Mouse (Mus musculus) c-Kit-negative CD71-positive TER-119-positive erythroid progenitor cells, embryonic 14.5 days (primary cell): ENCODE results near the gene Fam169b.

Source experiments
- DNase-seq: peaks from one replicate; pipeline ENCODE4 v3.0.0-alpha.2; 2013; ENCODE audit warnings: low read depth, low spot score

Fam169b gene

DNA sequence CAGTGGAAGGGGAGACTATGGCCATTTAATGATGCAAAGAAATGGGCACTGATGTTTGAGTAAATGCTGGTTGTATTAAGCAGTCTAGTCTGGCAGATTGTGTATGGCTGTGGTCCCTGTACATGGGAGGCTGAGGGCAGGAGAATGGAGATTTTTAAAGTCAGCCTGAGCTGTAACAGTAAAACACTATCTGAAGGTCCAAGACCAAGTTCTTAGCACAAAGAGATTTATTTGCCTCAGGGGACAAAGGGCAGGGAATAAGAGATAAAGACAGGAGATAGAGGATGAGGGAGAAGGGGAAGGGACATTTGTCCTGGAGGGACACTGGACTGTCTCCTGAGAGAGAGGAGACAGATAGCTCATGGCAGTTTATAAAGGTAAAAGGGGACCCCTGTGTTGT lies at the start of gene Fam169b:
TSS of gene Fam169b (plus strand) at position 325 of the 400 bp plus-strand sequence.
- DNase-seq, result no peak

DNA sequence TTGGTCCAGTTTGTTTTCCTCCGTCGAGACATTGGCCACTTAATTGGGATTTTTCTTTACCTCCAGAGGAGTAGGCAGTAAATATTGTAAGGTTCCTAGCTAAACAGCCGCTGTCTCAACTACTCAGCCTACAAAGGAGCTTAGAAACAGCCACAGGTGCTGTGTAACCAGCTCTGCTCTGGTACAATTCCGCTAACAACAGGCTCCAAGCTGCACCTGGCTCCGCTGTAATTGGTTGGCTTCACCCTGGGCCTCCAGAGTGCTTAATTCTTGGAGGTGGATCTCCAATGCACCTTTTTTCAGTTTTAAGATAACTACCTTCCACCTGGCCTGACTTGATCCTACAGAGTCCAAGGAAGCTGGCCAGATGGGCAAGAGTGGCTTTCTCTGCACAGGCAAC lies 49.6 kb upstream of the Fam169b start:
- DNase-seq, result no peak

DNA sequence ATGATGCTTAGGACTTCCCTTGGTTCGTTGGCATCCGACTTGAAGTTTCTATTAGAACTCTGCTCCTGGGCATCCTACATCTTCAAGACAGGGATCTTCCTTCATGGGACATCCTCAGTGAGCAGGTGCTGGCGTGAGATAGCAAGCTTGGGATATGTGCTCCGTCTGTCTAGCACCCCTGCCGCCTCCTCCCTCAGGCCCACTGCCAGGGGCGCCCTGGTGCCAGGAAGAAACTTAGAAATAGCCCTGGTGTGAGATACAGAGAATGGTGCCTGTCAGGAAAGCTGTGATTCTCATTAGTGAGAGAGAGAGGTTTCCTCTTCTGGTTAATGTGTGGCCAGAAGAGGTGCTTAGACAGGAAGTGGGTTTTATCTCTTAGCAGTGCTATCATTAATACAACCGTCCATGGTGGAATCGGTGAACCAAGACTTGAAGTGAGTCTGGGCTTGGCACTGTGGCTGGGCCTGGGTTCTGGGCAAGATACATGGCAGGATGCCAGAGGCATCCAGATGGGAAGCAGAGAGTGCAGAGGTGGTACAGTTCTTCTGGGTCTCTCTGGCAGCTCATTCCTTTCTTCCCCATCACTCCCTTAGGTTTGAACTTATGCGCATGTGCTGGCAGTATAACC lies 48.1 kb upstream of the Fam169b start:
- DNase-seq, result no peak

DNA sequence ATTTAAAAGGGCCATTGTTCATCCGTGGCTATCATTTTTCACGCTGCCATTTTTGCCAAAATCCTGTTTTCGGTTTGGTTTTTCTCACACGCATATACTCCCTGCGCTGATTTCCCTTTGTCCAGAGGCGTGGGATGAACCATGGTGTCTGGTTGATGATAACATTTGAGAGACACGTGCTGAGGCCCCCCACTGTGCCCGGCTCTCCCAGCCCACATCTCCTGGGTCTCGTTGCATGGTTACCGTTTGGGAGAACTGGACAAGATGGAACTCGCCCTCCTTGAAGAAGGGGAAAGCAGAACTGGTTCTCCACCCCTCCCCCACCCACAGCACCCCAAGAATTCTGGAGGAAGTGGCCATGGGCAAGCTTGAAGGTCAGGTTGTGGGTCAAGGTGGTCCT lies 46.6 kb upstream of the Fam169b start:
- no peak for DNase-seq

DNA sequence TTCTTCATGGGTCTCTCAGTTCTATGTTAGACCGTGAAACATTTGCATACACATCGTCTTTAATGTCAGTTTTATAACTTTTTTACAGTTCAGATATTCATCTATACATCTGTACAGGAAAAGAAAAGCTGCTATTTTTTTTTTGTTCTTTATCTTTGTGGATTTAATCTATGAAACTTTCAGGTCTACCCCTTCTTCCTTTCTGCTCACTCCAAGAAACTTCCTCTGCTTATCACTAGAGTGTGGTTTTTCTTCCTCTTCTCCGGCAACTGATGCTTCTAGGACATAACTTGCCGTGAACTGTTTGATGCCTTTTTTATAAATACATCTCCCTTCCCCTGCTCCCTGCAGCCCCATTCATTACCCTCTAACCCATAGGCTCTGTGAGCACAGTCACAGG lies 46.0 kb upstream of the Fam169b start:
- no peak for DNase-seq

DNA sequence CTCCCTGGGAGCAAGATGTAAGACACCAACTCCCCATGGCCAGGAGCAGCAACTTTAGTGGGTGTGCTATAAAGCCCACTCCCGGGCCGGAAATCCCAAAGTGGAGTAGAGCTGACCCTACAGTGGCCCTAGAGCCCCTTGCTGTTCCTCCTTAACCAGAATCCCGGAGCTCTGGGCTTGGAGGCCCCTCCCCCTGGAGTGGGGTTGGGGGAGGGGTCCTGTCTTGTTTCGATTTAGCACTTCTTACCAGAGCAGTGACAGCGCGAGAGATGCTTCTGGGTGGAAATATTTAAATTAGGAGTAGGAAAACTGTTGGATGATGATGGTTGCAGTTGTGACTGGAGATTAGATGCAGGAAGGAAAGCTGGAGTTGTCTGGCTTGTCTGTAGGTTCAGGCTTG lies 45.1 kb upstream of the Fam169b start:
- DNase-seq, result no peak

DNA sequence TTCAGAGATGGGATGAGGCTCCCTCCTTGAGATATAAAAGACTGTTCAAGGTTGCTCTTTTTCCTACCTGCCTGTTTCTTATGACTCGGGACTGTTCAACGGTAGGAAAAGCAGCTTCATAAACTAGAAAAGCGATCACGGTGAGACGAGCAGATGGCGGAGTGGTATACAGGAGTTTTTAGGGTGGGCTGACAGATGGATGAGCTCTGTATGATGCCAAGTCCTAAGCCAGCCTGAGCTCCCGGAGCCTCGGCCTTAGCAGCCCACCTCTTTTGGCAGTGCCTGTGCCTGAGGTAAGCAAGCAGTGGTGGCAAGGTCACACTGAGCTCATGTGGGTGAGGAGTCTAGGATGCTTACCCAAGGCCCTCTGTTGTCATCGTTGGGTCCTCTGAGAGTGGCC lies 42.8 kb upstream of the Fam169b start:
- no peak for DNase-seq

DNA sequence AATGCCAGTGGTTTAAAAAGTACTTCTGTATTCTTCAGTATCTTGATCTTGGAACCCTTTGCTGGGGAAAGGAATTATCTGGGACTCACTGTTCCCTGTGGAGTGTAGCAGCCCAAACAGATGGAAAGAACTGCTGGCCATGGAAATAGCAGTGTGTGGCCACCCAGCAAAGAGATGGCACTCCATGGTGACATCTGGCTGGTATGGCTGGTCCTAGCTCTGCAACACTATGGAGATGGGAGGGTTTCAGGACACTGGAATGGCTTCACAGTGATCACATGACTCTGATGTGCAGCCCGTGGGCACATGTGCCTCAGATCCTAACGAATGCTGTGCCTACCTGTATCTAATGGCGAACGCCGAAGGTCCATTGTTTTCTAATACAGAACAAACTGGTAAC lies 41.1 kb upstream of the Fam169b start:
- no peak for DNase-seq

DNA sequence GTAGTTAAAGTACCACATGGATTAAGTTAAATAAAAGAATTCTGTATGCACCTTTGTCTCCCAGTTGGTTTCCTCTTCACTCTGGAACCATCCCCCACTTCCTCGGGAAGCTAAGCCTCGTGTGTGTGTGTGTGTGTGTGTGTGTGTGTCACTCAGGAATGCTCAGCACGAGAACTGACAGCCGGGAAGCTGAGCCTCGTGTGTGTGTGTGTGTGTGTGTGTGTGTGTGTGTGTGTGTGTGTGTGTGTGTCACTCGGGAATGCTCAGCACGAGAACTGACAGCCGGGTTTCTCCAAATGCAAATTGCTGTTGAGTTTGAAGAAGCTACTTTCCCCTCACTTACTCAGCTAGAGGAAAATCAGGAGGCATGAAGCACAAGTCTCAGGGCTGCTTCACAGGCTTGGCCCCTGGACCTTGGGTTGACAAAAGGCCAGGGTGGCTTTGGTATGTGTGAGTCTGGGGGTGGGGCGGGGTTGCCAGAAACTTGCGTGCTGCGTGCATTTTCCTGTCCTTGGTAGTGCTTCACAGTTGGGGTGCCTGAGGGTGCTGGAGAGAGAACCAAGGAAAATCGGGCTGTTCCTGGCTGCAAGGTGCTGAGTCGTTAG lies 39.9 kb upstream of the Fam169b start:
- DNase-seq, result no peak

DNA sequence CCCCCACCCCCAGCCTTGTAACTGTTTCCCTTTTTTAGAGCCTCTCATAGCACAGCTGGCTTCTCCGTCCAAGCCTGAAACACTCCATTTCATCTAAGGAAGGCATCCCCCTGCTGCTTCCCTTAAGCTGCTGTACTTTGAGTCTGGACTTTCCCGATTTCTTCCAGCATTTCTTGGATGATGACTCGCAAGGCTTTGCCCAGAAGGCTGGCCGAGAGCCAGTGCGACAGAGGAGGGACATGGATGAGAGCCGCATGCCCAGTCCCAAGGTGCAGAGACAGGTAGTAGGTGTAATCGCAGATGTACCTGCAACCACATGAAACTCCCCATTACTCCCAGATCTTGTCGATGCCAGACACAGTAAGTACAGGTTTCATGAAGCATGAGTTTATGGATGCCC lies 36.8 kb upstream of the Fam169b start:
- DNase-seq, result no peak

DNA sequence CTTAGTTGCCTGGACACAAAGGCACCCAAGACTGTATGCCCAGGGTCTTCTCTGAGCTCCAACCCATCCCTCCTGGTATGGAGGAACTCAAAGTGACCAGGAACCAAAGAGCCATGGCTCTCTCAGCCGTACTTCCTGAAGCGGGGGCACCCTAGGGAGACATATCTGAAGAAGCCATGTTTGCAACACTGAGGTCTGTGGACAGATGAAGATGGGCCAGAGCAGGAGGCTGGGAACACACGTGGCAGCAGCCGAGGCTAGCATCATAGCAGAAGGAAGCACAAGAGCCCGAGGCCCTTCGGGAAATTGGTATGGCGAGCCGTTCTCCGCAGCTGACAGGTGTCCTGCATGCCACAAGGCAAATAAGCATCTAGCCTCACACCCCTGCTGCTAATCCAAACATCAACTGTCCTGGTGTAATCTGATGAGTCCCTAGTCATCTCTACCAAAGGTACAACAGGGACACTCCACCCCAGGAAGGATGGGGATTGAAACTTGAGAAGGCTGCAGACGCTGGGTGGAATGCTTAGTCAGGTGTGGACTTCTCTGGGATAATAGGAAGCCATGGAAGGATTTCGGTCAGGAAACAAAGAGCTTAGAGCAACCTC lies 34.3 kb upstream of the Fam169b start:
- DNase-seq, result no peak

DNA sequence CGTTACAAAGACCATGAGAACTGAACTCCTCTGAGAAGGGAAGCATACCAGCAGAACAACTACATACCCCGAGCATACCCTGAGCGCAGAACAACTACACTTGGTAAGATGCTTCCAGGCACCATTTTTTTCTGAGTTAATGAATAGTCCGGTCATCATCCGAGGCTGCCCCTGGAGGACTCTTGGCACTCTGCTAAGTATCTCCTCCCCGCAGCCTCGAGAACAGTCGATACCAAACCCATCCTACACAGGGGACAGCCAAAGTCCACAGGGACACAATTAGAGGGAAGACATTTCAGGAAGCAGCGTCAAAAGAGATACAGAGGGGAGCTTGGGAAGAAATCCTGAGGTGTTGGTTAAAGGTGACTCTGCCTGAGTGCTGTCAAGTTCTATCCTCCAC lies 32.4 kb upstream of the Fam169b start:
- DNase-seq, result no peak

DNA sequence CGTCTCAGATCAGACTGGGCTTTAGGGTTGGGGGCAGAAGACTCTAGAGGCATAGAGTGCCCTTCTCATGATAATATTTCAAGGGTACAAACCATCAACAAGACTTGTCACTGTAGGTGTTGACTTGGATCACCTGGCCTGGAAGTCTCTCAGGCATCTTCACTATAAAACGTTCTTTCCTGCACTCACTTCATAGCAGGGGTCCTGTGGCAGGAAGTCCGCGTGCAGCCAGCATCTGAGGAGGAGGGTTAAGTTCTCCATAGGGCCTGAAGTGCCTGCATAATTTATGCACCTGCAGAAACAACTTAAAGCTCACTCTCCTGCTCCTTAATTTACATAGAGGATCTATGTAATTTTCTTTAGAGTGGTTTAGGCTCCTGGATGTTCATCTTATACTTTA lies 28.0 kb upstream of the Fam169b start:
- DNase-seq, result no peak

DNA sequence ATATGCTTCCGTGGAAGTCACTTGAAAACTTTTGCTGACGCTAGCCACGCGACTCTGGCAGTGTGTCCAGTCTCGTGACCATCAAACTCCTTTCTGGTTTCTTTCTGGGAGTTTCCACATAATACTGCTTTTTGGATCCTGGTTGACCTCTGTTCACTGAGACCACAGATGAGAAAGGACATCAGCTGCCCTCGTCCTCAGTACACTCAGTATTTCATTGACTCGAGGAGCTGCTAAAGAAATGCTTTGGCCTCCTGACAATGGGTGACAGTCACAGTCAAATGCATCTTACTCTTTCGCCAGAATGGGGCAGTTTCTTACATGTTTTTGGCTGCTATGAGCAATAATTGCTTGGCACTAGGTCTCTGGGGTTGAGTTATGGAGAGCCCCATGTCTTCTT lies 27.4 kb upstream of the Fam169b start:
- no peak for DNase-seq

DNA sequence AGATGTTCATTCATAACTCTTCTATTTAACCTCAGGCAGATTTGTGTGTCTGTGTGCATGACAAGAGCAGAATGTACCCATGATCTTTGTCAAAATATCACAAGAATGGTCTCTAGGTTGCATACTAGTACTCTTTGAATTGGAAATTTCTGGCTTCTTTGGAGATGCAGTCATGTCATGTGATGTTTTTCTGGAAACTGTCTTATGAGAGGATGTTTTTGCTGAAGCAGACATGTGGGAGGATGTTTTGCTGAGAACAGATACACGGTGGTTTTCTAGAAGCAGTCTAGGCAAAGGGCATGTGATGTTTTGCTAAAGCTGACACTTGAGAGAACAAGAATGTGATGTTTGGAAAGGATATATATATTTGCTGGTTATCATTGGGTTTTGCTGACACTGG lies 23.2 kb upstream of the Fam169b start:
- DNase-seq, result no peak

DNA sequence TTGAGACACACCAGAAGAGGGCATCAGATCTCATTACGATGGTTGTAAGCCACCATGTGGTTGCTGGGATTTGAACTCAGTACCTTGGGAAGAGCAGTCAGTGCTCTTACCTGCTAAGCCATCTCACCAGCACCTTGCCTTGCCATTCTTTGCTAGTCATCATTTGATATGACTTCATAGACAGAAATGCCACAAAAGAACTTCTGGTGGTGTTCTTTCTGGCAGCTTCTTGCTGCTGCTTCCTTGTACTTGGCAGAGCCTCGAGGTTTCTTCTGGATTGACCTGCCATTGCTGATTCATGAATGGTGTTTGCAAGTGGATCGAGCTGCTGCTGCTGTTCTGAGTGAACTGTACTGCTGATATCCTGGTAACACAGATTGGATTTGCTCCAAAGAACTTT lies 22.7 kb upstream of the Fam169b start:
- no peak for DNase-seq

DNA sequence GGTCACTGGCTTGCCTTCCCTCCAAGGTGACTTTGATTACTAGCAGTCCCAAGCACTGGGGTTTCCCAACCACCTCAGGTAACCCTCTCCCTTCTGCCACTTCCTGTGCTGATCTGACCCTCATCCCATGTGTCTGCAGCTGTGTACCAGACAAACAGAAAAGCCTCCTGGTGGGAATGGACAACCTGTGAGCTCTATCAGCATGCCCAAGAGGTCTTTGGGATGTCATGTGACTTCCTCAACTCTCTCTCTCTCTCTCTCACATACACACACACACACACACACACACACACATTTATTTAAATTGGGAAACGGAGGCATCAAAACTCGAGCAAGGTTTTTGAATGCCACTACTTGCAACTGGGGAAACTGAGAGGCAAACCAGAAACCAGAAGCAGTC lies 15.9 kb upstream of the Fam169b start:
- DNase-seq, result no peak

DNA sequence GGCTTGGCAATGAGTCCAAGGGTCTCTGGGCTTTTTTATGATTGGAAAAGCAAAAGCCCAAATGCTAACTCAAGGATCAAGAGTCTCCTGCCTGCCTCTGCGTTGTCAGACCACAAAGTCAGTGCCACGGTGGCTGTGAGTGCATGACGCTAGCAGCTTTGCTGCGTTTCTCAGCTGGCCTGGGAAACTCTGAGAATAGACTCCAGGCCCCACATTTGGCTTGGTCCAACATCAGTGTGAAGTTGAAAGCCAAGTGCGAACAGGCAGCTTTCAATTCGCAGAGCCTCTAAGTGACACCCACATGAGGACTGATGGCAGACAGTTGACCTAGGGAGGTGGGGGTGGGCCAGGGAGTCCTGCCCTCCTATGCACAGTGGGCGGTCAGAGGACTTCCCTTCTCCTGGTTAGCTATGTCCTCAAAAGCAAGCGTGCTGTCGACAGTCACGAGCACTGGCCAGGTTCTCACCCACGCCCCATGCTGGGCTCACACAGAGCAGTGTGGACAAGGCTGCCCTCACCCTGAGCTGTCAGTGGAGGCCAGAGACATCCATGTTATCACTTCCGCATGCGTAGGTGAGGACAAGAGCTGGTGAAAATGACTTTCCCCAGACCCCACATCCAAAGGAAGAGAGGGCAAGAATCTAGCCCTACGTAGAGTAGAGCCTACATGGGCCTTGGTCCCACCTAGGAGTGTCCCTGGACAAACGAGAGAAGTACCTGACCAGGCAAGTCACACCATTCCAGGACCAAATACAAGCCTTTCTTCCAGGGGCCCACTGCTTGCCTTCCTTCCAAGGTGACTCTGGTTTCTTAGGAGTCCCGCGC lies 15.1 kb upstream of the Fam169b start:
- DNase-seq, result no peak

DNA sequence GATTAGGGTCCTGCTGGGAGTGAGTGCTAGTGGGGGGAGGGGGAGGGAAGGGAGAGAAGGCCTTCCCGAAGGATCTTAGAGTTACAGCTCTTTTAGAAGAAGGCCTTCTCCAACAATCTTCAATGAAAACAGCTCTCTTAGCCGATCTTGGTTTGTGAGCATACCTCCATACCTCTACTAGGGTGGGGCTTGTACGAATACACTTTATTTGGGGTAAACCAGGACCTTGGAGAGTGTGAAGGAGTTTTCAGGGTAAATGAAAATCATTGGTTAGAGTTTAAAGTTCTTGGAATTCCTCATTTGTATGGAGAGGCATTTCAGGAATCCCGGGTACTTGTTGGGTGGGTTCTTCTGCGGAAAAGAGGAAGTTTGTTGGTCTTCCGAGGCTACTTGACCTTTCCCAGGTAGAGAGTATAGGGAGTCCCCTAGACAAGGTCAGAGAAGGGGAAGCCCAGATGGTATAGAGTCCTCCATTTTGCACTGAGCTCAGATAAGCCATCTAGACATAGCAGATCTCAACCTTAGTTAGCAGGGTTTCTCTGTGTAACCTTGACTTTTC lies 14.0 kb upstream of the Fam169b start:
- no peak for DNase-seq

DNA sequence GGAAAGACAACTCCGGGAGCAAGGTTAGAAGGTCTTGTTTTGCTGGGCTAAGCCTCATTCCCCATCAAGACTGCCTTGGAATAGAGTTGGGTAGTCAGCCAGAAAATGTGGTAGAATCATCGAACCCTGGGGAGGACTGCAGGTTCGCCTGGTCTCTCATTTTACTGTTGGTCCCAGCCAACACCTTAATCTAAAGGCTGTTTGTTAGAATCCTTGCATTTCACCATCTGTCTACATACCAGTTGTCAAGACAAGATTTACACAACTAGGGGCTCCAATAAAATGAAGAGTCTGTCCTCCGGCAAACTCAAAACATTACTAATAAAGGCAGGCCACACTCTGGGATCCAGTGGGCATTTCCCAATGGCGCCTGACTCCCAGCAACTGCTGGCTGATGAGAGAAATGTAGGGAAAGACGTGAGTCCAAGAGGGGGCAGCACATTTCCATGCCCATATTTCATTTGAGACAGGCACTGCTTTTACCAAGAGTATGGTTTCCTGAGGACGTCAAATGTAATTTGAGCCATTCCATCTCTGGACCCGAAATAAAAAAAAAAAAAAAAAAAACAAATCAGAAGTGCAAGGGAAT lies 10.9 kb upstream of the Fam169b start:
- DNase-seq, result no peak

DNA sequence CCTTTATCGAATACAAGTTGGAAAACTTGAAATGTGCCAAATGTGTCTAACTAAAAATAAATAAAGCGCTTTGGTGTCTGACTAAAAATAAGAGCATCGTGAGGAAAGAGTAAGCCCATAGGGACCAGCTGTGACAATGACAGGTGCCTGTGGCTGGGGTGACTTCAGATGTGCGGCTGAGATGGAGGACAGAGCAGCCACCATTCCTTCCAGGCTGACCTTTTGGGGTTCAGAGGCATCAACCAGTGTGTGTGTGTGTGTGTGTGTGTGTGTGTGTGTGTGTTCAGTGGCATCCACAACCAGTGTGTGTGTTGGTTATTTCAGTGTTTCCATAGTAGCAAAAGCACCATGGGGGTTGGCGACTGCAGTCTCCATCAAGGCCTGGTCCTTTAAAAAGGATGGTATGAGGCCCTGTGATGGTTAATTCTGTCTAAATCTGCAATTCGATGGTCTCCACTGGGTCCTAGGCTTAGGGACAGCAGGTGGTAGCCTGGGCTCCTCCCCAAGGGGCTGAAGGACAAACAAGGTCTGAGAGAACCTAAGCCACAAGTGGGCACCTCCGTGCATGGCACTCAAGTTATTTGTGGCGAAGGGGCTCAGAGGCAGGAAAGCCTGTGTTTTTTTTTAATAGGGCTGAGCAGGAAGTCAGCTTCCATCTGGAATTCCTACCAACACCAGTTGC lies 10.2 kb upstream of the Fam169b start:
- DNase-seq, result no peak
